Mouse (Mus musculus): ENCODE data around the gene Nacad. TPM values are rescaled to one million over a fixed set of nuclear protein-coding genes. Genes with fewer than 3 reads are reported as not detected.
A peak's percentile ranks its signal among the peaks of the same experiment; 100 is the strongest.
"Not testable (repeated sequence)": the region's sequence is repeated elsewhere in the genome, so short reads cannot be mapped to it uniquely, and the experiment has no call there.

Nacad gene
- 52.3 and 54.1 TPM in 2 replicates for polyA plus RNA-seq (2012; rRNA removed)

DNA sequence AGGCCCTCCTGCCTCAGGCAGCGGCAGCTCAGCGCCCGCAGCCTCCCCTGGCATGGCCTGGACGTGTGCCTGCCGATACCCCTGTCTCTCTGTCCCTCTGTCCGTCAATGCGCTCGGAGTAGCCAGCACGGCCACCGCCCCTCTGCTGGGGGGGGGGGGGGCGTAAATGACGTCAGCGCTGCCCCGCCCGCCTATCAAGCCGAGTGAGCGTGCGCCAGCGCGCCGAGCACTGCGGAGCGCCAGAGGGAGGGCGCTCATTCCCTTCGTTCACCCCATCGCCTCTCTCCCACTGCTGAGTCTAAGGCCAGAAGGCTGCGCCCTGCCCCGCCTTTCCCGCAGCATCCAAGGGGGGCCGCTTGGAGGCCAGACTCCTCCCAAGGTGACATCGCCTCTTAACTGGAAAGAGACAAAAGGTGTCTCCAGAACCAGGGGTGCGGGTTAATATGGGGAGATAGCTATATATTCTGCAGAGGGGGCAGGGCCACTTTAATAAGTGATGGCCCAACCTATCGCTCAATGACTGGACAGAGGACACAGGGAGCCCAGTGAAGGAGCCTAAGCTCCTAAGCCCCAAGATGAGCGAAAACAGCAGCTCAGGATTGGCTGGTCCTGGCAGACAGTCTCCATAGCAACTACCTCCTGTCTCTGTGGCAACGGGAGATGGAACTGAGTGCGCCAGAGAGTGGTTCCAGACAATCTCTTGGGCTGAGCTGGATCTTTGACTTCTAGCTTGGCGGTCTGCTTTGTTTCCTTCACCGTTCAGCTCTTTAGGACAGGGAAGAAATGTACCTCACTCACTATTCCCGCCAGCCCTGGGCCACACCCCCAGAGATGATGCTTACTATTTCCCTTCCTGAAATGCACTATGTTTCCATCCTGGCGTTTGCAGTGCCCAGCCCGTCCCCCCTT lies at the start of gene Nacad:
Gene Nacad (minus strand): TSS at position 563 of the 909 bp plus-strand sequence.
- H3K4me3 ChIP-seq (ENCODE audit: insufficient read depth, low read length), result peak within 1 kb of the TSS; percentile 86
- no peaks in the 10 kb centered on the region for H3K4me1 ChIP-seq (ENCODE audit: control insufficient read depth, insufficient read depth, low read length)
- no peak for TF ChIP-seq CTCF (IDR thresholded peaks at IDR 0.05; ENCODE audit: extremely low read depth, insufficient read depth, low read length)
- TF ChIP-seq POLR2A (IDR thresholded peaks at IDR 0.05; ENCODE audit: extremely low read depth, insufficient read depth, low read length), result peak; percentile 92
- peak within 1 kb of the TSS; percentile 99 for H3K27ac ChIP-seq (ENCODE audit: insufficient read depth, low read length)

- H3K27ac ChIP-seq (ENCODE audit: insufficient read depth, low read length), result no peak overlapping the region
- no peaks in the 10 kb centered on the region; the same call in 1 of the 2 replicates for H3K4me1 ChIP-seq (ENCODE audit: control insufficient read depth, insufficient read depth, low read length)
- H3K4me3 ChIP-seq (ENCODE audit: insufficient read depth, low read length), result no peak overlapping the region
- TF ChIP-seq POLR2A (IDR thresholded peaks at IDR 0.05; ENCODE audit: extremely low read depth, insufficient read depth, low read length) (no peak), CTCF (IDR thresholded peaks at IDR 0.05; ENCODE audit: extremely low read depth, insufficient read depth, low read length) (peak; percentile 96)
Observed at GRCm38 (mm10) chr11:6654903-6655302, 49.0 kb upstream of the Nacad start.

GRCm38 (mm10) chr11:6652978-6653377 lies 47.1 kb upstream of the Nacad start:
- H3K4me3 ChIP-seq (ENCODE audit: insufficient read depth, low read length); H3K27ac ChIP-seq (ENCODE audit: insufficient read depth, low read length); H3K4me1 ChIP-seq (ENCODE audit: control insufficient read depth, insufficient read depth, low read length): not testable (repeated sequence)
- 0 out of 2 replicates have a peak, but pooled peaks have one; percentile 5 for TF ChIP-seq CTCF (IDR thresholded peaks at IDR 0.05; ENCODE audit: extremely low read depth, insufficient read depth, low read length)

DNA sequence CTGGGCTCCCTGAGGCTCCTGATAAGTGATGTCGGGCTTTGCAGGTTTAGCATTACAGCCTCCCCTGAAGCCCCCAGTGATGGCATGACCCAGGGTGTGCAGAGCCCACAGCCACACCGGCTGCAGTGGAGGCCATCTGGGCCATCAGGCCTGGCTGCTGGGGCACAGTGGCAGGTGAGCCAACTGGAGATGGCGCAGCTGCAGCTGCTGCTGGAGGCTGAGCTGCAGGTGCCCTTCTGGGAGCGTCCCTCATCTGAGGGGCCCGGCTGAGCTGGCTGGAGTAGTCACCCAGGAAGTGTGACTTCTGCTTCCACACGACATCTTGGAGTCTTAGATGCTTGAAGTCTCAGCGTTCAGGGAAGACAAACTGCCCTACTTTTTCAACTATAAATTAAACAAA lies 44.7 kb upstream of the Nacad start:
- TF ChIP-seq POLR2A (IDR thresholded peaks at IDR 0.05; ENCODE audit: extremely low read depth, insufficient read depth, low read length) (no peak), CTCF (IDR thresholded peaks at IDR 0.05; ENCODE audit: extremely low read depth, insufficient read depth, low read length) (no peak)
- Histone ChIP-seq H3K4me1 (ENCODE audit: control insufficient read depth, insufficient read depth, low read length) (no peaks in the 10 kb centered on the region), H3K4me3 (ENCODE audit: insufficient read depth, low read length) (no peak overlapping the region), H3K27ac (ENCODE audit: insufficient read depth, low read length) (no peak overlapping the region)

GRCm38 (mm10) chr11:6647831-6648724 lies 42.2 kb upstream of the Nacad start:
- no peak for TF ChIP-seq CTCF (IDR thresholded peaks at IDR 0.05; ENCODE audit: extremely low read depth, insufficient read depth, low read length)
- no peak for TF ChIP-seq POLR2A (IDR thresholded peaks at IDR 0.05; ENCODE audit: extremely low read depth, insufficient read depth, low read length)
- Histone ChIP-seq H3K4me1 (ENCODE audit: control insufficient read depth, insufficient read depth, low read length) (no peaks in the 10 kb centered on the region), H3K27ac (ENCODE audit: insufficient read depth, low read length) (no peak overlapping the region), H3K4me3 (ENCODE audit: insufficient read depth, low read length) (no peak overlapping the region)

GRCm38 (mm10) chr11:6644566-6644965 lies 38.7 kb upstream of the Nacad start:
- H3K4me3 ChIP-seq (ENCODE audit: insufficient read depth, low read length), result no peak overlapping the region
- H3K4me1 ChIP-seq (ENCODE audit: control insufficient read depth, insufficient read depth, low read length), result no peaks in the 10 kb centered on the region
- TF ChIP-seq CTCF (IDR thresholded peaks at IDR 0.05; ENCODE audit: extremely low read depth, insufficient read depth, low read length), result no peak
- H3K27ac ChIP-seq (ENCODE audit: insufficient read depth, low read length), result no peak overlapping the region

GRCm38 (mm10) chr11:6639072-6639471 lies 33.2 kb upstream of the Nacad start:
- no peak overlapping the region for H3K4me3 ChIP-seq (ENCODE audit: insufficient read depth, low read length)
- no peaks in the 10 kb centered on the region for H3K4me1 ChIP-seq (ENCODE audit: control insufficient read depth, insufficient read depth, low read length)
- TF ChIP-seq POLR2A (IDR thresholded peaks at IDR 0.05; ENCODE audit: extremely low read depth, insufficient read depth, low read length) (no peak), CTCF (IDR thresholded peaks at IDR 0.05; ENCODE audit: extremely low read depth, insufficient read depth, low read length) (no peak)
- H3K27ac ChIP-seq (ENCODE audit: insufficient read depth, low read length), result no peak overlapping the region

DNA sequence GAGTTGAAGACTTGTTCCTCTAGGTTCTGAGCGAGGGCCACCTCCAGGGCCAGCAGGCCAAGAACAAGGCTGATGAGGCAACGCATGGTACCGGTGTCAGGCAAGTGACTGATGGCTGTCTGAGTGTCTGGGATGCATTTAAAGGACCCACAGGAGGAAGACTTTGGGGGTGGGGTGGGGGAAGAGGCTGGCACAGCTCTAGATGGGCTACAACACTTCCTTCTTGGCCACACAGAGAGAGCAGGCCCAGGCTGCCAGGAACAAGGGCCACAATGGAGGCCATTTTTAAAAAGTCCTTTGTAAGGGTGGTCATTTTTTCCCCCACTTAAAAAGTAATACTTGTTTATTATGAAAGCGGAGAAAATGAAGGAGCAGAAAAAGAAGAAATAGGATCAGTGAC lies 32.7 kb upstream of the Nacad start, which contains the start of gene Wap:
Gene Wap (minus strand): TSS at position 101 of the 400 bp plus-strand sequence.
- H3K4me1 ChIP-seq (ENCODE audit: control insufficient read depth, insufficient read depth, low read length), result no peaks in the 10 kb centered on the region
- no peak within 1 kb of the TSS for H3K27ac ChIP-seq (ENCODE audit: insufficient read depth, low read length)
- no peak within 1 kb of the TSS for H3K4me3 ChIP-seq (ENCODE audit: insufficient read depth, low read length)
- TF ChIP-seq POLR2A (IDR thresholded peaks at IDR 0.05; ENCODE audit: extremely low read depth, insufficient read depth, low read length), result no peak
- no peak for TF ChIP-seq CTCF (IDR thresholded peaks at IDR 0.05; ENCODE audit: extremely low read depth, insufficient read depth, low read length)

DNA sequence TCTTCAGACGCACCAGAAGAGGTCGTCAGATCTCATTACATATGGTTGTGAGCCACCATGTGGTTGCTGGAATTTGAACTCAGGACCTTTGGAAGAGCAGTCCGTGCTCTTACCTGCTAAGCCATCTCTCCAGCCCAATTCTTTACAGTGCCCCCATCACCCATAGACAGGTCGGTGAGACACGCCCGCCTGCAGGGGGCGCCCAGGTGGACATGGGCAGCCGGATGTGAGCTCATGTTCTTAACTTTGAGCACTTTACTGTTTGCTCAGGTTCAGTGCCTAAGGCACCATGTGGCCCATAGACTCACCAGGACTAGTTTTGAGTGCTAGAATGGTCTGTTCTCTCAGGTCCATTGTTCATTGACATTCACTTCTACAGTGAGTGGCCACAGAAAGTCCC lies 30.3 kb upstream of the Nacad start:
- Histone ChIP-seq H3K4me3 (ENCODE audit: insufficient read depth, low read length) (no peak overlapping the region), H3K4me1 (ENCODE audit: control insufficient read depth, insufficient read depth, low read length) (no peaks in the 10 kb centered on the region), H3K27ac (ENCODE audit: insufficient read depth, low read length) (no peak overlapping the region)
- no peak for TF ChIP-seq CTCF (IDR thresholded peaks at IDR 0.05; ENCODE audit: extremely low read depth, insufficient read depth, low read length)
